Mouse (Mus musculus) midbrain, embryonic 12.5 days (tissue): ENCODE results near the gene 2310079G19Rik. TPM values are rescaled to one million over a fixed set of nuclear protein-coding genes. Genes with fewer than 3 reads are reported as not detected.
A peak's percentile ranks its signal among the peaks of the same experiment; 100 is the strongest.

Source experiments
- ATAC-seq: fragments of 200-750 bp; cut with Nextera tagmentation; 2 replicates; pipeline ENCODE4 v1.8.0; 2017; ENCODE audit warnings: low read depth, moderate TSS enrichment, moderate library complexity; ENCODE audit not compliant: low FRiP score
- H3K27ac ChIP-seq: fragments of 300-500 bp; sonication (generic); replicated peaks from 2 replicates; pipeline ENCODE4 v1.5.1; 2016; ENCODE audit warnings: mild to moderate bottlenecking
- H3K27me3 ChIP-seq: fragments of 300-500 bp; sonication (generic); 2 replicates; pipeline ENCODE4 v1.6.1; 2016; ENCODE audit warnings: mild to moderate bottlenecking
- H3K36me3 ChIP-seq: fragments of 300-500 bp; sonication (generic); 2 replicates; pipeline ENCODE4 v1.6.1; 2016
- H3K4me1 ChIP-seq: fragments of 300-500 bp; sonication (generic); 2 replicates; pipeline ENCODE4 v1.6.1; 2016
- H3K4me2 ChIP-seq: fragments of 300-500 bp; sonication (generic); replicated peaks from 2 replicates; pipeline ENCODE4 v1.6.1; 2016; ENCODE audit warnings: mild to moderate bottlenecking, moderate library complexity
- H3K4me3 ChIP-seq: fragments of 300-500 bp; sonication (generic); 2 replicates; pipeline ENCODE4 v1.5.1; 2016; ENCODE audit warnings: mild to moderate bottlenecking
- H3K9ac ChIP-seq: fragments of 300-500 bp; sonication (generic); replicated peaks from 2 replicates; pipeline ENCODE4 v1.6.1; 2016; ENCODE audit warnings: mild to moderate bottlenecking, moderate library complexity
- H3K9me3 ChIP-seq: fragments of 300-500 bp; sonication (generic); 2 replicates; pipeline ENCODE4 v1.6.1; 2016; ENCODE audit warnings: mild to moderate bottlenecking
- WGBS: fragments of 180-500 bp; shearing (Covaris S2); methylation state at CpG from one replicate; pipeline ENCODE4 v1.1.7; 2016; 5-methylcytosine and 5-hydroxymethylcytosine counted together
- polyA plus RNA-seq: library from polyadenylated mRNA; unstranded; fragments of >200 nt; fragmentation: Nextera tagmentation; extraction: Ambion mirVana; gene quantifications from 2 replicates; pipeline ENCODE4 v1.2.1, GENCODE M21; 2016

2310079G19Rik gene
- not detected in 2 replicates for polyA plus RNA-seq

- Histone ChIP-seq H3K9ac (no peak within 1 kb of the TSS), H3K27me3 (no peaks in the 10 kb centered on the region)
- 96% methylated on average over 4 of the region's 4 CpGs for WGBS
These were observed at the start of gene 2310079G19Rik for GRCm38 (mm10) chr16:88627566-88627965. 2310079G19Rik (minus strand) TSS chr16:88627666.

GRCm38 (mm10) chr16:88671571-88671970, 44.1 kb upstream of the 2310079G19Rik start, which contains the start of gene Krtap27-1:
Krtap27-1 (minus strand) TSS chr16:88671671.
- no peak within 1 kb of the TSS for H3K9ac ChIP-seq
- H3K27me3 ChIP-seq, result no peaks in the 10 kb centered on the region
- WGBS, result 86% methylated on average over 4 of the region's 4 CpGs
- no peak within 1 kb of the TSS for H3K27ac ChIP-seq
- no peaks in the 10 kb centered on the region for H3K4me1 ChIP-seq
- H3K4me3 ChIP-seq, result no peak within 1 kb of the TSS
- no peak for ATAC-seq
- H3K9me3 ChIP-seq, result no peaks in the 10 kb centered on the region
- H3K36me3 ChIP-seq, result no peaks in the 10 kb centered on the region
- no peak within 1 kb of the TSS for H3K4me2 ChIP-seq

More at GRCm38 (mm10) chr16:88627566-88627965, at the start of gene 2310079G19Rik:
- no peak within 1 kb of the TSS for H3K4me2 ChIP-seq
- no peaks in the 10 kb centered on the region for H3K9me3 ChIP-seq
- H3K36me3 ChIP-seq, result no peaks in the 10 kb centered on the region
- no peak within 1 kb of the TSS for H3K4me3 ChIP-seq
- ATAC-seq, result no peak
- no peak within 1 kb of the TSS for H3K27ac ChIP-seq
- H3K4me1 ChIP-seq, result no peaks in the 10 kb centered on the region

- ATAC-seq, result peak; percentile 41; the same call in 1 of the 2 replicates
- WGBS, result 66% methylated on average over 1 of the region's 1 CpGs
- no peak overlapping the region for H3K9ac ChIP-seq
These were observed 30.0 kb upstream of the 2310079G19Rik start for GRCm38 (mm10) chr16:88657426-88657825.

GRCm38 (mm10) chr16:88651952-88652351, 24.5 kb upstream of the 2310079G19Rik start:
- no peak for ATAC-seq
- H3K4me2 ChIP-seq, result no peak overlapping the region
- H3K27me3 ChIP-seq, result no peaks in the 10 kb centered on the region
- no peak overlapping the region for H3K9ac ChIP-seq
- no peak overlapping the region for H3K4me3 ChIP-seq
- no peaks in the 10 kb centered on the region for H3K9me3 ChIP-seq
- 73% methylated on average over 2 of the region's 2 CpGs for WGBS
- H3K4me1 ChIP-seq, result no peaks in the 10 kb centered on the region
- no peaks in the 10 kb centered on the region for H3K36me3 ChIP-seq
- H3K27ac ChIP-seq, result no peak overlapping the region

More at GRCm38 (mm10) chr16:88657426-88657825, 30.0 kb upstream of the 2310079G19Rik start:
- Histone ChIP-seq H3K4me2 (no peak overlapping the region), H3K27me3 (no peaks in the 10 kb centered on the region), H3K4me1 (no peaks in the 10 kb centered on the region), H3K36me3 (no peaks in the 10 kb centered on the region), H3K4me3 (no peak overlapping the region), H3K27ac (no peak overlapping the region), H3K9me3 (no peaks in the 10 kb centered on the region)

- Histone ChIP-seq H3K9ac (no peak overlapping the region), H3K27me3 (no peaks in the 10 kb centered on the region), H3K4me1 (no peaks in the 10 kb centered on the region), H3K9me3 (no peaks in the 10 kb centered on the region), H3K27ac (no peak overlapping the region), H3K36me3 (no peaks in the 10 kb centered on the region), H3K4me2 (no peak overlapping the region), H3K4me3 (no peak overlapping the region)
- no peak for ATAC-seq
- WGBS, result 83% methylated on average over 1 of the region's 1 CpGs
These were observed 23.6 kb upstream of the 2310079G19Rik start for GRCm38 (mm10) chr16:88651082-88651481.

- Histone ChIP-seq H3K4me3 (no peak within 1 kb of the TSS), H3K36me3 (no peaks in the 10 kb centered on the region), H3K27me3 (no peaks in the 10 kb centered on the region), H3K4me2 (no peak within 1 kb of the TSS), H3K9ac (no peak within 1 kb of the TSS), H3K9me3 (no peaks in the 10 kb centered on the region), H3K27ac (no peak within 1 kb of the TSS), H3K4me1 (no peaks in the 10 kb centered on the region)
- WGBS, result 85% methylated on average over 10 of the region's 10 CpGs
- ATAC-seq, result no peak
These were observed 19.9 kb upstream of the 2310079G19Rik start, which contains the start of gene Krtap26-1 for GRCm38 (mm10) chr16:88647358-88647846. Krtap26-1 (minus strand) TSS chr16:88647796.

GRCm38 (mm10) chr16:88646366-88647111, 19.1 kb upstream of the 2310079G19Rik start:
- Histone ChIP-seq H3K9me3 (no peaks in the 10 kb centered on the region), H3K9ac (no peak overlapping the region), H3K27ac (no peak overlapping the region), H3K4me2 (no peak overlapping the region), H3K4me1 (no peaks in the 10 kb centered on the region), H3K36me3 (no peaks in the 10 kb centered on the region), H3K4me3 (no peak overlapping the region), H3K27me3 (no peaks in the 10 kb centered on the region)
- 80% methylated on average over 8 of the region's 8 CpGs for WGBS
- no peak for ATAC-seq

- Histone ChIP-seq H3K4me1 (no peaks in the 10 kb centered on the region), H3K9me3 (no peaks in the 10 kb centered on the region), H3K36me3 (no peaks in the 10 kb centered on the region), H3K4me3 (no peak overlapping the region), H3K27ac (no peak overlapping the region), H3K27me3 (no peaks in the 10 kb centered on the region), H3K9ac (no peak overlapping the region), H3K4me2 (no peak overlapping the region)
- WGBS, result 90% methylated on average over 3 of the region's 3 CpGs
- ATAC-seq, result no peak
These were observed 12.6 kb upstream of the 2310079G19Rik start for GRCm38 (mm10) chr16:88640053-88640452.

- ATAC-seq, result no peak
- Histone ChIP-seq H3K36me3 (no peaks in the 10 kb centered on the region), H3K4me3 (no peak overlapping the region), H3K9ac (no peak overlapping the region), H3K27me3 (no peaks in the 10 kb centered on the region), H3K9me3 (no peaks in the 10 kb centered on the region), H3K4me2 (no peak overlapping the region), H3K4me1 (no peaks in the 10 kb centered on the region), H3K27ac (no peak overlapping the region)
- 76% methylated on average over 4 of the region's 4 CpGs for WGBS
These were observed 7.7 kb upstream of the 2310079G19Rik start for GRCm38 (mm10) chr16:88635142-88635541.

- no peak overlapping the region for H3K27ac ChIP-seq
- H3K9ac ChIP-seq, result no peak overlapping the region
- no peaks in the 10 kb centered on the region for H3K9me3 ChIP-seq
- no peak overlapping the region for H3K4me3 ChIP-seq
- no peak overlapping the region for H3K4me2 ChIP-seq
- no peaks in the 10 kb centered on the region for H3K36me3 ChIP-seq
- no peaks in the 10 kb centered on the region for H3K4me1 ChIP-seq
- ATAC-seq, result no peak
- 86% methylated on average over 4 of the region's 4 CpGs for WGBS
- no peaks in the 10 kb centered on the region for H3K27me3 ChIP-seq
These were observed 4.0 kb upstream of the 2310079G19Rik start for GRCm38 (mm10) chr16:88631474-88631873.

- Histone ChIP-seq H3K27me3 (no peaks in the 10 kb centered on the region), H3K4me2 (no peak overlapping the region), H3K9me3 (no peaks in the 10 kb centered on the region), H3K4me3 (no peak overlapping the region), H3K4me1 (no peaks in the 10 kb centered on the region), H3K36me3 (no peaks in the 10 kb centered on the region), H3K27ac (no peak overlapping the region), H3K9ac (no peak overlapping the region)
- WGBS, result 50% methylated on average over 4 of the region's 4 CpGs
- ATAC-seq, result peak; percentile 63; the same call in 1 of the 2 replicates
These were observed 14.8 kb downstream of the 2310079G19Rik start for GRCm38 (mm10) chr16:88612712-88613111.

GRCm38 (mm10) chr16:88611922-88612321, 15.5 kb downstream of the 2310079G19Rik start, which contains the start of gene Krtap24-1:
Krtap24-1 (minus strand) TSS chr16:88612279.
- Histone ChIP-seq H3K9me3 (no peaks in the 10 kb centered on the region), H3K27ac (no peak within 1 kb of the TSS), H3K36me3 (no peaks in the 10 kb centered on the region), H3K4me3 (no peak within 1 kb of the TSS), H3K27me3 (no peaks in the 10 kb centered on the region), H3K4me2 (no peak within 1 kb of the TSS), H3K9ac (no peak within 1 kb of the TSS), H3K4me1 (no peaks in the 10 kb centered on the region)
- ATAC-seq, result no peak
- 93% methylated on average over 8 of the region's 8 CpGs for WGBS
